Mouse (Mus musculus) kidney, postnatal 25 days (tissue): ENCODE results near the gene Klf1.
A peak's percentile ranks its signal among the peaks of the same experiment; 100 is the strongest.

Experiments
- DNase-seq, 2 experiments: peaks; one replicate each; pipeline ENCODE4 v3.0.0; 2021; ENCODE audit warnings: mixed read lengths in 2 of 2

The Klf1 gene

DNA sequence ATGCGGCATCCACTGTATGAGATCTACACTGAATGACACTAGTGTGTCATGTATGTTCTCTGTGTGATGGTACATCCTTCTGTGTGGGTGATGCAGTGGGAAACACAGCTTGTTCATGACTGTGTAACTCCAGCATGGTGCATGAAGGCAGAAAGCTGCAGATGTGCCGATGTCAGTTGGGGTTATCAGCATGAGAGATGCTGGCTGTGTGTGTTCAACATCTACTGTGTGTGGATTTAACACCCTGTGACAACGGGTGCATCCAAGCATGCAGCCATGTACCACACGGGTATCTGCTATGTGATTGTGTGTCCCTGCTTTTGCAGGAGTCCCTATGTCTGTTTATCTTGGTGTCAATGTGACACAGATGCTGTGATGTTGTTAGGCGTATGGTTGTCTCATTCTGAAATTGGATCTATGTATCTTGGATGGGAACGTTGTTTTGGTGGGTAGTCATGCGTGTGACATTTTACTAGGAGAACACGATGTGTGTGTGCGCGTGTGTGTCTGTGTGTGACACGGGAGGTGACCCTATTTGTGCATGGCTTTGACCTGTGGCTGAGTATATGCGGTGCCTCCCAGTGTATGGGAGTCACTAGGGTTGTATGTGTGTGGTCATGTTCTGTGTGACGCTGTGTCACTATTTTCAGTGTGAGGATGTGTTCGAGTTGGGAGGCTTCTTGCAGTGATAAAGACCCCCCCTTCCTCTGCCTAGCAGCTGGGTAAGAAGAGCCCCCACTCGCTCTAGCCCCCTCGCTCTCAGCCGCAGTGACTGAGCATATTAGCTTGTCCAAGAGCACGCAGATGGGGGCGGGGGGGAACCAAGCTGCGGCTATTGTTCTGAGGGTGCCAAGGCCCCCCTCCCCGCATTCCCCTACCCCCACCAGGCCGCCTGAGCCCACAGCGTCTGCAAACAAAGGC, 34.6 kb downstream of the Klf1 start:
- no peak for DNase-seq

DNA sequence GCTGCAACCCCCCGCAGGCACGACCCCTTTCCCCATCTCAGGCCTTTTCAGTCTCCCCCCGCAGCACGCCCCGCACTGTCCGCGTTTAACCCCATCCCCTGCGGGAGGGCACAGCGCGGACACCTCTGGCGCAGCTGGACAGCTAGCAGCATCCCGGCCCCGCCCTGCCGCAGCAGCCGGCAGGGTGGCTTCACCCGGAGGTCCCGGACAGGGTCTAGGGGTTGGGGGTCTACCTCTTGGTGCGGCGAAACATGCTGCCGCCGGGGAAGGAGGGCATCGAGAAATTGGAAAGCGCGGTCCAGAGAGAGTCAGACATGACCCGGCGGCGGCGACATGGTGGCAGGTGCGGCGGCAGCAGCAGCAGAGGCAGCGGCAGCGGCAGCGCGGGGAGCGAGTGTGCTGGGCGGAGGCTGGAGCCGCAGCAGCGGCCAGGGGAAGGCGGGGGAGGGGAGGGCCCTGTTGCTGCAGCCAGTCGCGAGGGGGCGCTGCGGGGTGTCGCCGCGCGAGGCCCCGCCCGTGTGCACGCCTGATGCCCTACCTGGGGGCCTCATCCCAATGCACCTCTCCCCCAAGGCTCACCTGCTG, 35.3 kb downstream of the Klf1 start, which contains the start of gene Mast1:
Mast1 (minus strand) TSS at position 398 of the 585 bp plus-strand sequence.
- peak; percentile 49 to 66 for DNase-seq

GRCm38 (mm10) chr8:84937620-84938485, 36.1 kb downstream of the Klf1 start:
- no peak for DNase-seq

DNA sequence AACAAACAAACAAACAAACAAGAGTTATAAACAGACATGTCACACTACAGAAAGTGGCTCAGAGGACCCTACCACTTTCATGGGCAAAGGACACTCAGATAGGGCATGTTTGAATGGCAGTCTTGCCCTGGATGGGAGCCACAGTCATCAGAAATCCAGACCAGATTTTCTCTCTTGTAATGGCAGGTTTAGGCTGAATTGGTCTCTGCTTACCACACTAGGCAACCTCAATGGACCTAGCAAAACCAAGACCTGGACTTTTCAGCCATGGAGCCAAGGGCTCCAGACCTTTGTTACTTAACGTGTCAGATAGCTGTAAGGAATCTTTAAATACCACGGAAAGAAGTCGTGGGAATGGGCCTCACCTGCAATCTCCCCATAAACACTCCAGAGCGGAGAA, 42.0 kb downstream of the Klf1 start:
- no peak for DNase-seq

GRCm38 (mm10) chr8:84944478-84945160, 42.9 kb downstream of the Klf1 start:
- DNase-seq: peak; percentile 49 to 66

DNA sequence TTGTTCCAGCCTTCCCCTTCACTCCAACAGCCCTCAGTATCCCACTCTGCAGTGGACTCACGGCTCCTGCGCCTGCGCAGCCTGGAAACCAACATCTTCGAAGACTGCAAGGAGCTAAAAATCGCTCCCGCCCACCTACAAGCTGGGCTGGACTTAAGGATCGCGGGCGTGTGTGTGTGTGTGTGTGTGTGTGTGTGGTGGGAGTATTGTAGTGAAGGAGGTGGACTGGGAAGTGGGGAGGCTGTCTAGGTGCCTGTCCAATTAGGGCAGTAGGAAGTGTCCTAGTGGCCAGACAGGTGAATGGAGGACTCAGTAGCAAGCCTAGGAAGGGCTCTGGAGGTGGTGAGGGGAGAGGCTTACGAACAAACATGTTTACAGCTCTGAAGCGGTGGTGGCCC, 43.5 kb downstream of the Klf1 start:
- no peak for DNase-seq

DNA sequence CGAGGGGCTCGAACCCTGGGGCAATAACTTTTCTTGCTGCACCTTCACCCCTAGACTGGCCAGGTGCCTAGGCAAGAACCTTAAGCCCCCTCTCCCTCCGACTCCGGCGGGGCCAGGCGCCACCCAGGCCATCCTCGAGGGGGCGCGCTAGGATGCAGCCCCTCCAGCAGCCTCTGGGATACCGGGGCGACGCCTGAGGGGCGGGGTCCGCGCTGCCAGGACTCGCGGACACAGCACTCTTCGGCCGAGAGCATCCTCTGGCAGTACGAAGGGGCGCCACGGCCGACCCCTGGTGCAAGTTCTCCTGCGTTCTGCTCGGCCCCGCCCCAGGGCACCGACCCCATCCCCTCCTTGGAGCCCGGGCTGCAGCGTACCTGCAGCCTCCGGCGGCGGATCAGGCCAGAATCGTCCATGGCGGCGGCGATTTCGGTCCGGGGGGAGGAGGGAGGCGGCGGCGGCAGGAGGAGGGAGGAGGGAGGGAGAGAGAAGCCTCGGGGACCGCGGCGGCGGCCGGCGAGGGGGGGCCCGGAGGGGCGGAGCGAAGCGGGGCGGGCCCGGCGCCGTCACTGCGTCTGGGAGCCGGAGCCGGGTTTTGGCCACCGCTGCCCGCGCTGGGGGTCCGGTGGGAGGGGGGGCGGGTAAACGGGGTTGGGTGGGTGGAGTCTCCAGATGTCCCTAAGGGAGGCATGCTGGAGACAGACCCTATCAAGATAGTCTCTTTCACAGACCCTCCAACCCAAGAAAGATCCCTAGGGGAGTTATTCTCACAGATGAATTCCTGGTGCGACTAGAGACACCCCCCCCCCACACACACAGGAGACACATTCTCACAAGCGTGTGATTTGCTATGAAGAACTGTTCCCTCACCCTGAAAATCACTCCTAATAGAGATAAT, 44.2 kb downstream of the Klf1 start:
- no peak for DNase-seq

GRCm38 (mm10) chr8:84946528-84947240, 45.0 kb downstream of the Klf1 start, which contains the start of gene Rtbdn:
TSS of gene Rtbdn (plus strand) at chr8:84946991.
- DNase-seq: no peak

DNA sequence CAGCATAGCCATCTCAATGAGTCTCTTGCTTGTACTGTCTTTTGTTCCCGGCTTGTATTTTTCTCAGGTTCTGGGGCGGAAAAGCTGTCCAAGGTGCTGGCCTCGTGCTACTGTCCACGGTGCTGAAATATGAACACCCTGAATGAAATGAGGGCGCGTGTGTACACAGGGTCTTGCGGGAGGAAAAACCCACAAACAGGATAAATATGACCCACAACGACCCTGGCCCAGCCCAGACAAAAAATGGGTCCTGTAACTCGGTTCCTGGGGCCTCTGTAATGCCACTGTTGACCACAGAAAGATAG, 45.5 kb downstream of the Klf1 start:
- peak; percentile 53 to 63 for DNase-seq

DNA sequence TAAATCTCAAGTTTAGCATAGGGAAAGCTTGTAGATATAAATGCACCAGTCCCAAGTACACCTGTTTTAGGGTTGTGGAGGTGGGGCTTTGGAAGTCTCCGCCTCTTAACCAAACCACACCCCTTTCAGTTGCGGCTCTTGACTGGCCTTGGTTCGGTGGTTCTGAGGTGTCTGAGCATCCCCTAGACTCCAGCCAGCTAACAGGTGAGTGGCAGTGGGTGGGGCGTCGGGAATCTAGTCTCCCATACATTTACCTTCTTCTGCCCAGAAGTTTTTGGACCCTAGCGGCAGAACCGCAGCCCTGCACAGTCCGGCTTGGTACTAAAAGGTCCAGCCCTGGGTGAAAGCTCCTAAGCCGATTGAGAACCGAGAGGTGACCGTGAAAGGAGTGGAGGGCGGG, 48.0 kb downstream of the Klf1 start:
- no peak for DNase-seq

GRCm38 (mm10) chr8:84952612-84953255, 51.0 kb downstream of the Klf1 start:
- peak; percentile 58 to 66 for DNase-seq
